Mouse (Mus musculus) C2C12 (cell line): ENCODE data around the gene Rsph10b. TPM values are rescaled to one million over a fixed set of nuclear protein-coding genes. Genes with fewer than 3 reads are reported as not detected.

Experiments used
- H3K27me3 ChIP-seq: one replicate; pipeline ENCODE4 v1.6.1; 2011; ENCODE audit not compliant: control insufficient read depth, insufficient read depth, insufficient read length
- H3K36me3 ChIP-seq: one replicate; pipeline ENCODE4 v1.6.1; 2011; ENCODE audit not compliant: control insufficient read depth, insufficient read depth
- H3K4me3 ChIP-seq: one replicate; pipeline ENCODE4 v1.5.1; 2011; ENCODE audit warnings: mild to moderate bottlenecking, control low read depth; ENCODE audit not compliant: poor library complexity, insufficient read depth, severe bottlenecking
- H3K79me2 ChIP-seq: one replicate; pipeline ENCODE4 v1.6.1; 2011; ENCODE audit not compliant: control insufficient read depth, insufficient read depth
- H3K79me3 ChIP-seq: one replicate; pipeline ENCODE4 v1.6.1; 2011; ENCODE audit warnings: low read depth, control low read depth
- H3ac ChIP-seq: one replicate; pipeline ENCODE3; 2011; ENCODE audit warnings: low read depth; ENCODE audit not compliant: control insufficient read depth, insufficient read length
- CEBPB ChIP-seq: IDR thresholded peaks from one replicate; pipeline ENCODE4 v1.6.1; 2011; ENCODE audit warnings: low read depth, mild to moderate bottlenecking, control low read depth, moderate library complexity
- CTCF ChIP-seq: IDR thresholded peaks from one replicate; pipeline ENCODE4 v1.5.1; 2011; ENCODE audit not compliant: control insufficient read depth, insufficient read depth, insufficient read length
- FOSL1 ChIP-seq: IDR thresholded peaks from one replicate; pipeline ENCODE4 v1.8.0; 2011; ENCODE audit warnings: mild to moderate bottlenecking, low read length; ENCODE audit not compliant: poor library complexity, insufficient read depth, severe bottlenecking
- MAX ChIP-seq: IDR thresholded peaks from one replicate; pipeline ENCODE4 v1.6.1; 2011; ENCODE audit warnings: mild to moderate bottlenecking, control low read depth
- MYOD1 ChIP-seq: IDR thresholded peaks from one replicate; pipeline ENCODE4 v1.6.1; 2011; ENCODE audit warnings: low read depth; ENCODE audit not compliant: control insufficient read depth, insufficient read length
- MYOG ChIP-seq: IDR thresholded peaks from one replicate; pipeline ENCODE4 v1.6.1; 2011; ENCODE audit not compliant: control insufficient read depth, insufficient read length; ENCODE audit errors: extremely low read depth
- USF1 ChIP-seq: IDR thresholded peaks from one replicate; pipeline ENCODE4 v1.6.1; 2011; ENCODE audit warnings: low read depth, mild to moderate bottlenecking, control low read depth, moderate library complexity
- polyA plus RNA-seq: library from polyadenylated mRNA; unstranded; fragments of >200 nt; fragmentation: generic; extraction: Trizol; gene quantifications from one replicate; pipeline ENCODE4 v1.2.1, GENCODE M21; 2012; ENCODE audit warnings: missing spikeins

The Rsph10b gene
- polyA plus RNA-seq, 1 experiment: not detected

GRCm38 (mm10) chr5:143930656-143931055, 2.2 kb upstream of the Rsph10b start:
- Histone ChIP-seq H3ac (no peak overlapping the region), H3K4me3 (no peak overlapping the region), H3K27me3 (no peaks in the 10 kb centered on the region), H3K79me2 (no peaks in the 10 kb centered on the region), H3K79me3 (no peaks in the 10 kb centered on the region), H3K36me3 (peaks cover 36% of the 10 kb centered on the region)
- TF ChIP-seq USF1 (no peak), FOSL1 (no peak), MYOG (no peak), MYOD1 (no peak), MAX (no peak), CEBPB (no peak)

- TF ChIP-seq MAX: no peak
- no peak for TF ChIP-seq CEBPB
- TF ChIP-seq MYOD1: no peak
- no peak for TF ChIP-seq FOSL1
- Histone ChIP-seq H3ac (no peak overlapping the region), H3K79me2 (no peaks in the 10 kb centered on the region), H3K27me3 (no peaks in the 10 kb centered on the region), H3K36me3 (peaks cover 24% of the 10 kb centered on the region), H3K4me3 (no peak overlapping the region), H3K79me3 (no peaks in the 10 kb centered on the region)
Measured at GRCm38 (mm10) chr5:143931863-143932580, 813 bp upstream of the Rsph10b start.

GRCm38 (mm10) chr5:143933414-143933813, 579 bp downstream of the Rsph10b start:
- TF ChIP-seq MYOD1: no peak
- TF ChIP-seq USF1: no peak
- TF ChIP-seq CTCF: no peak
- TF ChIP-seq MYOG: no peak
- no peak for TF ChIP-seq CEBPB
- TF ChIP-seq FOSL1: no peak
- TF ChIP-seq MAX: no peak
- H3ac ChIP-seq: no peak overlapping the region
- H3K27me3 ChIP-seq: no peaks in the 10 kb centered on the region
- no peak overlapping the region for H3K4me3 ChIP-seq
- no peaks in the 10 kb centered on the region for H3K79me3 ChIP-seq
- no peaks in the 10 kb centered on the region for H3K79me2 ChIP-seq
- peaks cover 24% of the 10 kb centered on the region for H3K36me3 ChIP-seq

- Histone ChIP-seq H3K79me3 (no peaks in the 10 kb centered on the region), H3ac (no peak overlapping the region), H3K79me2 (no peaks in the 10 kb centered on the region), H3K4me3 (no peak overlapping the region), H3K27me3 (no peaks in the 10 kb centered on the region), H3K36me3 (peaks cover 20% of the 10 kb centered on the region)
- no peak for TF ChIP-seq CTCF
- no peak for TF ChIP-seq MAX
- TF ChIP-seq USF1: no peak
- TF ChIP-seq FOSL1: no peak
- TF ChIP-seq CEBPB: no peak
- no peak for TF ChIP-seq MYOD1
- TF ChIP-seq MYOG: no peak
Measured at GRCm38 (mm10) chr5:143933875-143934274, 1.0 kb downstream of the Rsph10b start.

- Histone ChIP-seq H3K27me3 (no peaks in the 10 kb centered on the region), H3ac (no peak overlapping the region), H3K4me3 (no peak overlapping the region), H3K79me3 (no peaks in the 10 kb centered on the region), H3K79me2 (no peaks in the 10 kb centered on the region), H3K36me3 (peaks cover 1% of the 10 kb centered on the region)
- TF ChIP-seq MYOG: no peak
- no peak for TF ChIP-seq USF1
- no peak for TF ChIP-seq MAX
- no peak for TF ChIP-seq CTCF
- no peak for TF ChIP-seq MYOD1
- TF ChIP-seq FOSL1: no peak
- TF ChIP-seq CEBPB: no peak
Measured at GRCm38 (mm10) chr5:143936156-143936555, 3.3 kb downstream of the Rsph10b start.

- Histone ChIP-seq H3K79me3 (no peaks in the 10 kb centered on the region), H3K4me3 (no peak overlapping the region), H3K27me3 (peaks cover 24% of the 10 kb centered on the region), H3ac (no peak overlapping the region), H3K36me3 (no peaks in the 10 kb centered on the region), H3K79me2 (no peaks in the 10 kb centered on the region)
- TF ChIP-seq USF1 (no peak), FOSL1 (no peak), MYOG (no peak), MAX (no peak), MYOD1 (no peak), CTCF (no peak), CEBPB (no peak)
Measured at GRCm38 (mm10) chr5:143941588-143941987, 8.8 kb downstream of the Rsph10b start.
